Mouse (Mus musculus) neural tube, embryonic 14.5 days (tissue): Measurements from ENCODE around the gene Adamtsl1. TPM values are rescaled to one million over a fixed set of nuclear protein-coding genes. Genes with fewer than 3 reads are reported as not detected.

Experiments
- ATAC-seq: fragments of 200-750 bp; cut with Nextera tagmentation; 2 replicates; pipeline ENCODE4 v1.8.0; 2017; ENCODE audit warnings: low read depth, mild to moderate bottlenecking, moderate TSS enrichment, moderate library complexity
- H3K27ac ChIP-seq: fragments of 300-500 bp; sonication (generic); 2 replicates; pipeline ENCODE4 v1.5.1; 2014; ENCODE audit warnings: low read depth, mild to moderate bottlenecking, control low read depth, low read length, moderate library complexity, mixed read lengths
- H3K27me3 ChIP-seq: fragments of 300-500 bp; sonication (generic); 2 replicates; pipeline ENCODE4 v1.6.1; 2014; ENCODE audit warnings: low read length; ENCODE audit not compliant: control insufficient read depth, insufficient read depth
- H3K36me3 ChIP-seq: fragments of 300-500 bp; sonication (generic); 2 replicates; pipeline ENCODE4 v1.6.1; 2014; ENCODE audit warnings: low read length, mixed read lengths; ENCODE audit not compliant: control insufficient read depth, insufficient read depth
- H3K4me1 ChIP-seq: fragments of 300-500 bp; sonication (generic); 2 replicates; pipeline ENCODE4 v1.6.1; 2014; ENCODE audit warnings: low read length; ENCODE audit not compliant: control insufficient read depth, insufficient read depth
- H3K4me2 ChIP-seq: fragments of 300-500 bp; sonication (generic); 2 replicates; pipeline ENCODE4 v1.6.1; 2014; ENCODE audit warnings: mild to moderate bottlenecking, low read depth, low read length, control low read depth
- H3K4me3 ChIP-seq: fragments of 300-500 bp; sonication (generic); 2 replicates; pipeline ENCODE4 v1.5.1; 2014; ENCODE audit warnings: low read depth, low read length, control low read depth, mixed read lengths
- H3K9ac ChIP-seq: fragments of 300-500 bp; sonication (generic); replicated peaks from 2 replicates; pipeline ENCODE4 v1.6.1; 2014; ENCODE audit warnings: low read depth, mild to moderate bottlenecking, control low read depth, low read length, mixed read lengths
- H3K9me3 ChIP-seq: fragments of 300-500 bp; sonication (generic); 2 replicates; pipeline ENCODE4 v1.6.1; 2016; ENCODE audit warnings: low read length; ENCODE audit not compliant: control insufficient read depth
- WGBS: fragments of 180-500 bp; shearing (Covaris S2); extraction: QIAGEN DNeasy Blood & Tissue Kit; methylation state at CpG from one replicate; pipeline ENCODE4 v1.1.7; 2014; 5-methylcytosine and 5-hydroxymethylcytosine counted together
- polyA plus RNA-seq: library from polyadenylated mRNA; unstranded; fragments of >200 nt; fragmentation: Nextera tagmentation; extraction: Ambion mirVana; gene quantifications from 2 replicates; pipeline ENCODE4 v1.2.1, GENCODE M21; 2014

The Adamtsl1 gene
- polyA plus RNA-seq, 1 experiment from 2014 or later: 17.6 TPM

DNA sequence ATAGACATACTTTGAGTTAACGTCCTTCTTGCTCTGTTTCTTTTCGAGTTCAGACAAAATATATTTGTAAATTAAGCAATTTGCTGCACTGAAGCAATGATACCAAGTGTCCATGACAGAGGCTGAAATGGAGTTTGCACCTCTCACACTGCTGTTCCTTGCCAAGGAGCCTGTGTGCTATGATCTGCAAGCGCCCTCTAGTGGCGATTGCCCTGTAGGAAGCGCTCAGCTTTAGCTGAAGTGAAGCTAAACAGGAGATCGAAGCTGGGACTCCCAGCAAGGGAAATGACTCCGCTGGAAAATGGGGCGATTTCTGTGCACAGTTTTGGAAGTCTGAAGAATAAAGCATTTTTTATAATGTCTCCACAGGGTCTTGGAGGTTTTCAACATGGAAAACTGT is 287.8 kb downstream of the Adamtsl1 start:
- no peaks in the 10 kb centered on the region for H3K9me3 ChIP-seq
- H3K4me1 ChIP-seq: no peaks in the 10 kb centered on the region
- ATAC-seq: peak; percentile 85
- 5% methylated on average over 8 of the region's 8 CpGs for WGBS
- H3K9ac ChIP-seq: no peak overlapping the region
- no peaks in the 10 kb centered on the region for H3K36me3 ChIP-seq
- H3K27ac ChIP-seq: no peak overlapping the region
- H3K27me3 ChIP-seq: no peaks in the 10 kb centered on the region
- no peak overlapping the region for H3K4me2 ChIP-seq
- H3K4me3 ChIP-seq: no peak overlapping the region

DNA sequence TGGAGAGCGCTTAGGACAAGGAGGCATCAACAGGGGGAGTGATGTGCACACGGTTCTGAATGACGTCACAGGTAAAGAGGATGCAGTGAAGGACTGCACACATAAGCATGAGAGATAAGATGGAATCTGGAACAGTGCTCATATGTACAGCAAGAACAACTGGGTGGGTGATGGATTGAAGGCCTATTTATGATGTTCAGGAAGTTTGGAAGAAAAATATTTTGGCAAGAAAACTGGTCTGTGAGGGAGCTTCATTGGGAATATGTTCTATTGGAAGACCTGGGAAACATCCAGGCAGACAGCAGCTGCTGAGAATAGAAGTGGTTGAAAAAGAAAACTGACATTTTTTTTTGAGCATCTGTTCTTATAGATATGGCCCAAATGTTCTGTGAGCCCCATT is 300.4 kb downstream of the Adamtsl1 start:
- H3K36me3 ChIP-seq: no peaks in the 10 kb centered on the region
- no peak overlapping the region for H3K4me2 ChIP-seq
- WGBS: 86% methylated on average over 3 of the region's 3 CpGs
- no peaks in the 10 kb centered on the region for H3K9me3 ChIP-seq
- H3K4me3 ChIP-seq: no peak overlapping the region
- no peaks in the 10 kb centered on the region for H3K4me1 ChIP-seq
- no peak overlapping the region for H3K9ac ChIP-seq
- ATAC-seq: no peak
- H3K27me3 ChIP-seq: no peaks in the 10 kb centered on the region
- H3K27ac ChIP-seq: no peak overlapping the region

DNA sequence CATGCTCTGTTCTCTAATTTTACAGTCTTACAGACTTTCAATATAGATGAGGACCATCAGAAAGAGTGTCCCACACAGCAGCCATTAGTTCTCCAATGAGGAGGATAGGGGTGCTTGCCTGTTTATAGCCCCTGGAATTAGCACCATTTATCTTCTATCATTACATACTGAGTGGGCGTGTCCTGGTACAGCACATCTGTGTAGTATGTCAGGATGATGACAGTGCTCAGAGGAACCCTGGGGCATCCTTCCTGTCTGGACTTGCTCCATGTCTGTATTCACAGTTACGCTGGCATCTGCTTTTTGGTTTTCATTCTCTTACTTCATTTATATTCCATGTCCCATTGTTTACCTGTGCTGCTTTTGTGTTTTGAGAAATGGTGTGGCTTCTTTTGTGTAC is 304.5 kb downstream of the Adamtsl1 start:
- Histone ChIP-seq H3K27ac (no peak overlapping the region), H3K4me1 (0 out of 2 replicates have a peak, but pooled peaks cover under 1% of the 10 kb centered on the region), H3K27me3 (no peaks in the 10 kb centered on the region), H3K9ac (no peak overlapping the region), H3K36me3 (no peaks in the 10 kb centered on the region), H3K4me2 (no peak overlapping the region), H3K4me3 (no peak overlapping the region), H3K9me3 (no peaks in the 10 kb centered on the region)
- 46% methylated on average over 2 of the region's 2 CpGs for WGBS
- peak; percentile 63; the same call in 1 of the 2 replicates for ATAC-seq

DNA sequence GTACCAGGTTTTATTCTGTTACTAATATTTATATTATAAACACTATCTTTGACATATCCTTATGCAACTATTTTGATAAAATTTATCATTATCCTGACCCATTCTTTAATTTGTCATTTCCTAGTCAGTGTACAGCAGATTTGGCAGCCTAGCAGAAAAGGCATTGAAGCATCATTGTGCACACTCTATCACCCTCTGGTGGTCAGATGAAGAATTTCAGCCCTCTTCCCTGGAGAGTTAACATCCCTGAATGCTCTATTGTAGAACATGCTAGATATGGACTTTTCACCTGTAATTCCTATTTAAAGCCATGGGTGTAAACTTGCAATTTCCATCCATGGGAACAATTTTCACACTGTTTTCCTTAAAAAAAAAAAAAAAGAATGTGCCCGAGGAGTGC is 305.2 kb downstream of the Adamtsl1 start:
- no peaks in the 10 kb centered on the region for H3K27me3 ChIP-seq
- H3K27ac ChIP-seq: no peak overlapping the region
- H3K9ac ChIP-seq: no peak overlapping the region
- no peaks in the 10 kb centered on the region for H3K9me3 ChIP-seq
- ATAC-seq: peak; percentile 17; the same call in 1 of the 2 replicates
- H3K4me1 ChIP-seq: peaks cover 6% of the 10 kb centered on the region; the same call in 1 of the 2 replicates
- no peak overlapping the region for H3K4me3 ChIP-seq
- no peak overlapping the region for H3K4me2 ChIP-seq
- no peaks in the 10 kb centered on the region for H3K36me3 ChIP-seq
- 85% methylated on average over 1 of the region's 1 CpGs for WGBS

DNA sequence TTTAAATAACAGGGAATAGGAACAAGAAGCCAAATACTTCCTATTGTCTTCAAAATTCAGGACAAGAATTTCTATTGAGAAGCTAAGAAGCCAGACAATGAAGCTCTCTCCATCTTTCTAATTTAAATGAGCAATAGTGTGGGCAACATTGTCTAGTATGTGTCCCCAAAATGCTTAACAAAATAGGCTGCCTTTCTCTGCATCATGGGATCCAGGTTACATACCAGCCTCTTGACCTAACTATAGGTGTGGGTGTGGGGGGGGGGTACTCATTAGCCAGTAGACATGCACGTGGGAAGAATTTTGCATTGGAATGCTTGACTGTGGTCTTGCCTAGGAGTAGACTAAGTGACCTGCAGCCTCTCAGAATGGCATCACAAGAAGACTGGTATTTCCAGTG is 305.9 kb downstream of the Adamtsl1 start:
- 44% methylated on average over 1 of the region's 1 CpGs for WGBS
- H3K36me3 ChIP-seq: no peaks in the 10 kb centered on the region

DNA sequence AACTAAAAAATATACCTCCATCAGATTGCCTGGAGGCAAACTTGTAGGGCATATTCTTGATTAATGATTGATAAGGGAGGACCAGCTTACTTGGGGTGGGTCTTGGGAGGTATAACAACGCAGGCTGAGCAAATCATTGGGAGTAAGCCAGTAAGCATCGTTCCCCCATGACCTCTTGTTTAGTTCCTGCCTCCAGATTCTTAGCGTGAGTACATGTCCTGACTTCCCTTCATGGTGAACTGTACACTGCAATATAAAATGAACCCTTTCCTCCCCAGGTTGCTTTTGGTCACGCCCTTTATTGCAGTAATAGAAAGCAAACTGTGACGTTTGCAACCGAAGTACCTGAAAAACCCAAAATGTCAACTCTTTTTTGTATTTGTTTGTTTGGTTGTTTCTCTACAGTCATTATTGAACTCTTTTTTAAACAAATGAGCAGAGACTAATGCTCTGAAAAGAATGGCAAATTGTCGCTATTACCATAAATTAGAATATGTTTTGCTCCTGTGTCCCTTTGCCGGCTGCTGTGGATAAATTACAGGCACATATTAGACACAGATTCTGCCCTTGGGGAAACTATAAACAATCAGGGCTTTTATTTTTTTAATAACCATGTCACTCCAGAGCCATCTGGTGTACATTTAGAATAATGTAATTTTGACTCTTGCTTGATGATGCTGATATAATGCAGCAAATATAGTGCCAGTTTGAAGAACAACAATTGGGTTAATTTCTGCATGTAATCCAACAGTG is 310.2 kb downstream of the Adamtsl1 start:
- Histone ChIP-seq H3K4me1 (peaks cover 6% of the 10 kb centered on the region; the same call in 1 of the 2 replicates), H3K27me3 (no peaks in the 10 kb centered on the region), H3K27ac (no peak overlapping the region), H3K36me3 (no peaks in the 10 kb centered on the region), H3K9ac (no peak overlapping the region), H3K4me2 (peak overlapping the region; percentile 1; the same call in 1 of the 2 replicates), H3K4me3 (no peak overlapping the region), H3K9me3 (no peaks in the 10 kb centered on the region)
- WGBS: 32% methylated on average over 8 of the region's 8 CpGs
- ATAC-seq: peak; percentile 88

More for the DNA sequence above, 305.9 kb downstream of the Adamtsl1 start:
- H3K9me3 ChIP-seq: no peaks in the 10 kb centered on the region
- H3K4me2 ChIP-seq: no peak overlapping the region
- H3K9ac ChIP-seq: no peak overlapping the region
- H3K4me1 ChIP-seq: peaks cover 6% of the 10 kb centered on the region; the same call in 1 of the 2 replicates
- no peak overlapping the region for H3K27ac ChIP-seq
- ATAC-seq: no peak
- no peak overlapping the region for H3K4me3 ChIP-seq
- H3K27me3 ChIP-seq: no peaks in the 10 kb centered on the region

DNA sequence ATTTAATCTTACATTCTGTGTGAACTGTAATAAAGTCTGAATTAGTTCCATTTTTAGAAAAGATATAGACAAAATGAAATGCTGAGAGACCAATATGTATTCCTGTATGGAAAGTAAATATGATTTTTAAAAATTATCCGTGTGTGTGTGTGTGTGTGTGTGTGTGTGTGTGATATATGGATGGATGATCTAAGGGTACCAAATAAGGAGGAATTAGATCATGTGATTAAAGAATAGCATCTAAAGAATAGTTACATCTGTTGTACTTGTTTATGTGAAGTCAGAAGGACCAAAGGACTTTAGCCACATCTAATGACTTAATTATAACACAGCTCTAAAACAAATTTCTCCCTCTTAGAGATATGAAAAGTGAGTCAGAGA is 310.7 kb downstream of the Adamtsl1 start:
- no peaks in the 10 kb centered on the region for H3K36me3 ChIP-seq
- H3K4me2 ChIP-seq: no peak overlapping the region
- WGBS: 66% methylated on average over 1 of the region's 1 CpGs
- no peak overlapping the region for H3K4me3 ChIP-seq
- peaks cover 6% of the 10 kb centered on the region; the same call in 1 of the 2 replicates for H3K4me1 ChIP-seq
- H3K27ac ChIP-seq: no peak overlapping the region
- no peak overlapping the region for H3K9ac ChIP-seq
- no peaks in the 10 kb centered on the region for H3K27me3 ChIP-seq
- ATAC-seq: no peak
- no peaks in the 10 kb centered on the region for H3K9me3 ChIP-seq

DNA sequence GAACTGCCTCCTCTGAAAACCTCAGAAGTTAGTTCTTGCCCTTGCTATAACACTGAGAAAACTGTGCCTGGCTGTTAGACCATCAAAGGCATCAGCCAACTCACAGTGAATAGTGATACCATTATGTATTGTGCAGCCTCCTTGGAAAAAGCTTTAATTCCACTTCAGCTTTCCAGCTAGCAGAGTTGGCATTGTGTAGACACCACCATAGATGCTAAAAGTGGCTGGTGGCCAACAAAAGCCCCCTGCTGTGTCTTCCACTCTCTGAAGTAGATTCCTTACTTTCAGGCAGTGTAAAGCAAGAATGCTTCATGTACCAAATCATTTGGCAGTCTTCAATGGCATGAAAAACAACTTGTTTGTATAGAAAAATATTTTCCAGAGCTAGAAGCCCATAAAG is 323.1 kb downstream of the Adamtsl1 start:
- H3K4me1 ChIP-seq: 0 out of 2 replicates have a peak, but pooled peaks cover 3% of the 10 kb centered on the region
- H3K9ac ChIP-seq: no peak overlapping the region
- no peaks in the 10 kb centered on the region for H3K27me3 ChIP-seq
- H3K9me3 ChIP-seq: no peaks in the 10 kb centered on the region
- no peak overlapping the region for H3K4me3 ChIP-seq
- H3K27ac ChIP-seq: peak overlapping the region; percentile 52; the same call in 1 of the 2 replicates
- ATAC-seq: peak; percentile 41; the same call in 1 of the 2 replicates
- H3K36me3 ChIP-seq: no peaks in the 10 kb centered on the region
- H3K4me2 ChIP-seq: no peak overlapping the region

DNA sequence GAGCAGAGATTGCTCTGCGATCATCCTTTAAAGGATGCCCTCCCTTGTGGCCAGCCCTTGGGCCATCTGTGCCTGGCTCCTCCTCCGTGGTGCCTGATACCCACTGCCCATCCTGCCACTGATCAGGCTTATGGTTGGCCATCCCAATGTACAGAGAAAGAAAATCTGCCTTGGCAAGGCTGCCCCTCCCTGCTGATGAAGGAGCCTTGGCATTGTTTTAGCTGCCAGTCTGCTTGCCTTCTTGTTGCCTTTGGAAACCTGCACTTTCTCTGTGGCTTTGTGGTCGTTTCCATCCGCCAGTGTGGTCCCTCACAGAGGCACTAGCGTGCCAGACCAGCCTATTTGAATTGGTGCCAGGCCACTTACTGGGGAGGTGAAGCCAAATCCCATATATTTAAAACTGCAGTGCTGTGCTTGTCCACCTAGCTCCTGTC is 323.6 kb downstream of the Adamtsl1 start:
- no peaks in the 10 kb centered on the region for H3K36me3 ChIP-seq
- peak overlapping the region; percentile 52; the same call in 1 of the 2 replicates for H3K27ac ChIP-seq
- ATAC-seq: peak; percentile 84
- 35% methylated on average over 5 of the region's 5 CpGs for WGBS
- H3K4me2 ChIP-seq: no peak overlapping the region
- H3K27me3 ChIP-seq: no peaks in the 10 kb centered on the region
- H3K9ac ChIP-seq: no peak overlapping the region
- no peaks in the 10 kb centered on the region for H3K9me3 ChIP-seq
- 0 out of 2 replicates have a peak, but pooled peaks cover 3% of the 10 kb centered on the region for H3K4me1 ChIP-seq
- no peak overlapping the region for H3K4me3 ChIP-seq
